Mouse (Mus musculus): Measurements from ENCODE around the gene Dync1h1. TPM values are rescaled to one million over a fixed set of nuclear protein-coding genes. Genes with fewer than 3 reads are reported as not detected.

The Dync1h1 gene
- polyA plus RNA-seq, 1 experiment from 2014 or later, result 101 TPM

- Histone ChIP-seq H3K4me3 (ENCODE audit: low read depth, low read length) (no peak overlapping the region), H3K9ac (ENCODE audit: low read length) (no peak overlapping the region), H3K4me1 (ENCODE audit: control insufficient read depth, insufficient read depth, low read length) (no peaks in the 10 kb centered on the region), H3K9me3 (ENCODE audit: control insufficient read depth, low read length) (0 out of 2 replicates have a peak, but pooled peaks cover 3% of the 10 kb centered on the region), H3K4me2 (ENCODE audit: low read depth) (no peak overlapping the region), H3K27me3 (ENCODE audit: control insufficient read depth, insufficient read depth, low read length) (no peaks in the 10 kb centered on the region), H3K27ac (ENCODE audit: low read depth, low read length) (no peak overlapping the region), H3K36me3 (ENCODE audit: control insufficient read depth, insufficient read depth, low read length) (no peaks in the 10 kb centered on the region)
- DNase-seq (ENCODE audit: low spot score), result no peak
- 94% methylated on average over 6 of the region's 6 CpGs for WGBS
- ATAC-seq (ENCODE audit: insufficient read depth, low FRiP score, low TSS enrichment), result no peak
These were observed 113.0 kb downstream of the Dync1h1 start for GRCm38 (mm10) chr12:110714215-110714614.

- Histone ChIP-seq H3K4me3 (ENCODE audit: low read depth, low read length) (no peak overlapping the region), H3K9ac (ENCODE audit: low read length) (no peak overlapping the region), H3K4me1 (ENCODE audit: control insufficient read depth, insufficient read depth, low read length) (no peaks in the 10 kb centered on the region), H3K27ac (ENCODE audit: low read depth, low read length) (no peak overlapping the region), H3K36me3 (ENCODE audit: control insufficient read depth, insufficient read depth, low read length) (no peaks in the 10 kb centered on the region), H3K27me3 (ENCODE audit: control insufficient read depth, insufficient read depth, low read length) (no peaks in the 10 kb centered on the region), H3K4me2 (ENCODE audit: low read depth) (no peak overlapping the region), H3K9me3 (ENCODE audit: control insufficient read depth, low read length) (0 out of 2 replicates have a peak, but pooled peaks cover 3% of the 10 kb centered on the region)
- 40% methylated on average over 5 of the region's 5 CpGs for WGBS
- ATAC-seq (ENCODE audit: insufficient read depth, low FRiP score, low TSS enrichment), result no peak
- no peak for DNase-seq (ENCODE audit: low spot score)
These were observed 114.8 kb downstream of the Dync1h1 start for GRCm38 (mm10) chr12:110716004-110716403.

Small RNA genes within 50 kb of the gene (microRNA-seq; reads per million reads assigned to microRNA genes)
- gene Gm27299, result not detected

Other genes with a start within 250 kb of the Dync1h1 start
- 164 and 170 TPM in 2 replicates for gene Ppp2r5c, start 154.3 kb upstream of the Dync1h1 start, polyA plus RNA-seq (2014; fragmentation: Nextera tagmentation; extraction: Ambion mirVana)
- not detected in 2 replicates for gene 1700001K19Rik, start 81.2 kb downstream of the Dync1h1 start, polyA plus RNA-seq (2014; fragmentation: Nextera tagmentation; extraction: Ambion mirVana)
- 1,365 and 1,445 TPM in 2 replicates for gene Hsp90aa1, start 101.3 kb downstream of the Dync1h1 start, polyA plus RNA-seq (2014; fragmentation: Nextera tagmentation; extraction: Ambion mirVana)
- gene Wdr20, start 136.5 kb downstream of the Dync1h1 start, polyA plus RNA-seq (2014; fragmentation: Nextera tagmentation; extraction: Ambion mirVana), result 23.6 and 26.2 TPM in 2 replicates
- 9.0 and 11.3 TPM in 2 replicates for gene Mok, start 239.5 kb downstream of the Dync1h1 start, polyA plus RNA-seq (2014; fragmentation: Nextera tagmentation; extraction: Ambion mirVana)
- 3.0 and 3.7 TPM in 2 replicates for gene Zfp839, start 248.8 kb downstream of the Dync1h1 start, polyA plus RNA-seq (2014; fragmentation: Nextera tagmentation; extraction: Ambion mirVana)

All from neural tube, embryonic 11.5 days (tissue).